Mouse (Mus musculus): Measurements from ENCODE around the gene Dnah2.

Gene Dnah2

DNA sequence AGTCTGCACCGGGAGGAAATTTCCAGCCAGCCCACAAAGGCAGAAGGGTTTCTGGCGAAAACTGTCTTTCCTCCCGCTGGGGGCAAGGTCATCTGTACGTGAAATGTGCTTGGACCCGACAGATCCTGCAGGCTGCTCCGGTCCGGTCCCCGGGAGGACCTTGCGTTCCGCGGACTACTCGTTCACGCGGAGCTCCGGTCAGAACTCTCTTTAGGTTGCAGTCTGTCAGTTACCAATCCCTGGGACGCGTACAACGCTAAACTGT, 138.9 kb downstream of the Dnah2 start:
- in situ Hi-C loops (cut with MboI, MseI): loop anchor here (10.0 kb wide), 2 partner anchors 575 to 605 kb away; partner anchors contain the start of genes Acadvl, Ctdnep1, Dlg4 and Elp5

DNA sequence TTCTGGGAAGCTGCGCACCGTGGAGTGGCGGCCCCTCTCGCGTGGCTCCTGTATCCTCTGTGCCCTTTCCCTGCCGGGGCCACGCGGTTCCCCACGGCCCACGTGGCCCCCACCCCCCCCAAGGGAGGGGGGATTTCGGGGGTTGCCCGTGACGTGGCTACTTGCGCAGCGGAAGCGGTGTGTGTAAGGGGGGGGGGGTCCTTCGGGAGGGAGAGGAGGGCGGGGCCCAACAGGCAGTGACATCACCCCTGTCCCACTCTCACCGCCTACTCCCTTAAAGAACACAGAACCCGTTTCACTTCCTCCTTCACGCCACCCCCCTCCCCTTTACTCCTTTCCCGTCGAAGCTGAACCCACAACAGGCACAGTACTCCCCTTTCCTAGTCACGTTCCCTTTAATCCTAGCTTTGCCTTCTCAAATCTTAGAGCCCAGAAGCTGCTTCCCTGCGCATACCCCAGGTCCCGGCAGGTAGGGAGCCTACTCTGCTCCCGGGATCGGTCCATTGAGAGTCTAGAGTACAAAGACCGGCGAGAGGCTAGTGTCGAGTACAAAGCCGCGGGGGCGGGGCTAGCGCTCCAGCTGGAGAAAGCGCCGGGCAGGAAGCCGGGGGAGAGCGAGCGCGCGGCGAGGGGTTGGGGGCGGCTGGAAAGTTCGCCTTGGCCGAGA, 139.4 kb downstream of the Dnah2 start:
- in situ Hi-C loops (cut with MboI, MseI): loop anchor here (10.0 kb wide), 2 partner anchors 575 to 605 kb away; partner anchors contain the start of genes Acadvl, Ctdnep1, Dlg4 and Elp5

- in situ Hi-C loops (cut with MboI, MseI): no loop called here
Observed at GRCm38 (mm10) chr11:69408541-69409377, 140.2 kb downstream of the Dnah2 start.

GRCm38 (mm10) chr11:69407724-69408004, 141.2 kb downstream of the Dnah2 start:
- in situ Hi-C loops (cut with MboI, MseI): no loop called here

DNA sequence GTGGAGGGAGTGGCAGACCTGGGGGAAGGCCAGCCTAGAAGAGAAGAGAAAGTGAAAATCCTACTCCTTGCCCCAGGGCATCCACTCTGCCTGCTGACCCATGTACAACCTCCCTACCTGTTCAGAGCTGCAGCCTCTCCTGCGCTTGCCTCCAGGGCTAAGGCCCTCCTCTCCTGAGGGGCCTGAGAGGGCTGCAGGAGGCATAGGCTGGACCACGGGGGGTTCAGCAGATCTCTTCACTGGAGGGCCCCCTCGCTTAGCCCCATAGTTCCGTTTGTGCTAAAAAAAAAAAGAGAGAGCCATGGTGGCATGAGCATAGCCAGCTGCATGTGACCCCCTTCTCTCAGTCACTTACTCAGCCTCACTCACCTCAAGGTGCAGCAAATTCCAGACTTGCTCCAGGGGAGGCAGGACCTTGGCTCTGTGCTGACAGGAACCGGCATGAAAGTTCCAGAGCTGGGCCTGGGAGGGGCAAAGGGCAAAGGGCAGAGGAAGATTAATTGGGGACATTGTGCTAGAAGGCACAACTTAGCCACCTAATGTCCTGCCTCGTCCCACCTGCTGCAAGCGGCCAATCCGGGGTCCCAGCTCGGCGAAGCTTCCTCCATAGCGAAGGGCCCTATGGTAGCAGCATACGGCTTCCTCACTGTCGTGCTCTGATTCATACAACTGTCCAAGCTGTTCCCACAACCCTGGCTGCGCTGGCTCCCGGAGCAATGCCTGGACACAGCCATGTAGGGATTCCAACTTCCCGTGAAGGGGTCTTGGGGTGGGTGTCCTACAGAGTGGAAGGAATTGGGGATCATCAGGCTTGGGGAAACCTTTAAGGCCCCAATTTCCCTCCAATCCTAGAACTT, 141.8 kb downstream of the Dnah2 start:
- in situ Hi-C loops (cut with MboI, MseI): no loop called here

- in situ Hi-C loops (cut with MboI, MseI): no loop called here
Observed at GRCm38 (mm10) chr11:69406282-69406681, 142.6 kb downstream of the Dnah2 start.

DNA sequence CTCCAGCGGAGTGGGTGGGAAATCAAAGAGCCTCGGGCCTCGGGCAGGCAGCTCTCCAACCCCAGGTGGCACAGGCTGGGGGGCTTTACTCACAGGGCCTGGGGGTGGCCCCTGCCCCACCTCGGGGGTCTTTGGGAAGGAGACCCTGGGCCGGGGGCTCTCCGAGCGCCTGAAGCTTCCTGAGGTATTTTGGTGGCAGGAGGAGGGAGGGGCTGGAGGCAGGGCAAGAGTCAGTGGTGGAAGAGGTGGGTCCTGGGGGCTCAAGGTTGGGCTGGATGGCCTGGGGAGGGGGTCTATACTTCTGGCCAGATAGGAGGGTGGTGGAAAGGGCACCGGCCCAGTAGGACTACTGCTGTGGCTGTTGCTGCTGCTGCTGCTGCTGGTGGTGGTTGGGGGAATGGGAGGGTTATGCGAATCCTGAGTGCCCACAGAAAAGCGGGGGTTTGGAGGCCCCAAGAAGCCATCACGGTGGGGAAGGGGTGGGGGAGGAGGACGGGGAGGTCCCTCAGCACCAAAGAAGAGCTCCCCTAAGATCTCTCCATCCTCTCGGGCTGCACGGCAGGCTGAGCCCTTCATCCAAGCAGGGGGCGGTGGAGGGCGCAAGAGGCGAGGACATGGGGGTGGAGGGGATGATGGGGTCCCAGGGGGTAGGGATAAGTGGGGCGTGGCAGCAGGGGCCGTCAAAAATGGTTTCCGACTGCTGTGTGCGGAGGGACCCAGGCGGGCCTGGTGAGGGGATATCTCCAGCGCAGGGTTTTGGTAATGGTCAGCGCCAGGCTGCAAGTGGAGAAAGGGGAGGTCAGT, 143.3 kb downstream of the Dnah2 start:
- in situ Hi-C loops (cut with MboI, MseI): no loop called here

GRCm38 (mm10) chr11:69404595-69405396, 144.1 kb downstream of the Dnah2 start:
- in situ Hi-C loops (cut with MboI, MseI): loop anchor here (5.0 kb wide), 1 partner anchor 33 kb away; no protein-coding TSS in a partner anchor

- in situ Hi-C loops (cut with MboI, MseI): loop anchor here (5.0 kb wide), 1 partner anchor 33 kb away; no protein-coding TSS in a partner anchor
Observed at GRCm38 (mm10) chr11:69403691-69404594, 145.0 kb downstream of the Dnah2 start.

- in situ Hi-C loops (cut with MboI, MseI): loop anchor here (5.0 kb wide), 1 partner anchor 35 kb away; no protein-coding TSS in a partner anchor
Observed at GRCm38 (mm10) chr11:69401987-69402386, 146.9 kb downstream of the Dnah2 start.

DNA sequence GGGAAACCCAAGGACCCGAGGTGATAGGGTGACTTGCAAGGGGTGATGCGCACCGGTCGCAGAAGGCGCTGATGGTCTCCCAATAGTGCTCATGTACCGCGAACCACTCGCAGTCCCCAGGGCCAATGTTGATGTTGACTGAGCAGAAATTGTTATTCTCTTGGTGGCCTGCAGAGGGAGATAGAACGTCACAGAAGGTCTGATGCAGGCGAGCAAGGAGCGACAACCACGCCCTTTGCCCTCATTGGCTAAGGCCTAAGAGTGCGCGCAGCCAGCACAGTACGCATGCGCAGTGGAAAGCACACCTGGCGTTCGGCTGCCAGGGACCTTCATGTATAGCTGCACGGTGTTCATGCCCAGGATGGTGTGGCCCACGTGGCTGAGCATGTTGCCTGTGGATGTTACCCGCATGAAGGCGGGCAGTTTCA, 147.7 kb downstream of the Dnah2 start:
- in situ Hi-C loops (cut with MboI, MseI): loop anchor here (5.0 kb wide), 1 partner anchor 36 kb away; no protein-coding TSS in a partner anchor

GRCm38 (mm10) chr11:69400083-69400850, 148.6 kb downstream of the Dnah2 start:
- in situ Hi-C loops (cut with MboI, MseI): loop anchor here (5.0 kb wide), 1 partner anchor 37 kb away; no protein-coding TSS in a partner anchor

- in situ Hi-C loops (cut with MboI, MseI): loop anchor here (5.0 kb wide), 1 partner anchor 38 kb away; no protein-coding TSS in a partner anchor
Observed at GRCm38 (mm10) chr11:69399201-69400082, 149.5 kb downstream of the Dnah2 start.

DNA sequence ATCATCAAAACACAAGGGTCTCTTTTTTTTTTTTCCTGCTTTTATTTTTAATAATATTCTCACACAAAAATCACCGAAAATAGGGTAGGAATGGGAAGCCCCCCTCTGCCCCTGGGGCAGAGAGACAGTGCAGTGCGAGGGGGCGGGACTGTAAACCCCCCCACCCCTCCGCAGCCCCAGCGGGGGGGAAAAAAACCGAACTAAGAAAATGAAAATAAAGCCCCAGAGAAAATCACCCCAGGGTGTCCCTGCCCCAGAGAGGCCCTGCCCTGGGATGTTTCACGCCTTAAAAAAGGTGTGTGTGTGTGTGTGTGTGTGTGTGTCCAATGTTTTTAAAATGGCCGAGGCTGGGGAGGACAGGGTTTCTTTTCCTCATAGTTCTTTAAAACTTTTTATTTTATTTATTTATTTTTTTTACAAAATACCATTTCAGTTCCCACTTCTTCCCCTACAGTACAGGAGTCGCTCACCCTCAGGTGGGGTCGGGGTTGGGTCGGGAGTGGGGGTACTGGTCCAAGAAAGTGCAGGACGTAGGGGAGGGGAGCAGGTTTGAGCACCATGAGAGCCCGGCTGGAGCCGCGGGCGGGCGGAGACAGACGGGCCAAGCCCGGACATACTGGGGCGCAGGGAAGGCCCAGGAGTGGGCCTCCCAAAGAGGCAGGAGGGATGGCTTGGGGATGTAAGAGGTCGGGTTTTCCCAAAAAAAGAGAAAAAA, 150.3 kb downstream of the Dnah2 start:
- in situ Hi-C loops (cut with MboI, MseI): no loop called here

DNA sequence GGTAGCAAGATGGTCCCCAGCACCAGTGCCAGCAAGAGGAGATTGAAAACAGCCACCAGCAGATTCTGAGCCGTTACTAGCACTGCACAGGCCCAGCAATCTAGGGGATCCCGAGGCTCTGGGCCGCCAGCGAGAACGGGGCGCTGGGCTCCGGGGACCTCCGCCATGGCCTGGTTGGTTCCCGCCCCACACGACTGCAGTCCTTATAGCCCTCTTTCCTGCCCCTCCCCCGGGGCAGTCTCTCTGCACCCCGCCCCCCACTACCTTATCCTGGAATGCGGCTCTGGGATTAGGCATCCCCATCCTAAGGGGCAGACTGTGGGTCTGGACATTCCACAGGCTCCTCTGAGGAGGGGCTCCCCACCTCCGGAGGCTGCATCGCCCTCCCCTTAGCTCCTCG, 150.9 kb downstream of the Dnah2 start, which contains the start of gene Tmem88:
Gene Tmem88, minus strand, starts transcription at position 176 of the 400 bp plus-strand sequence.
- in situ Hi-C loops (cut with MboI, MseI): no loop called here

- in situ Hi-C loops (cut with MboI, MseI): no loop called here
Observed at GRCm38 (mm10) chr11:69397581-69398057, 151.3 kb downstream of the Dnah2 start.

Measured in T-helper 1 cell (primary cell).